Mouse (Mus musculus): Measurements from ENCODE around the gene Dars. TPM values are rescaled to one million over a fixed set of nuclear protein-coding genes. Genes with fewer than 3 reads are reported as not detected.
A peak's percentile ranks its signal among the peaks of the same experiment; 100 is the strongest.

The Dars gene
- total RNA-seq, 2 experiments from 2014 or later = 68.7 to 70.2 TPM

DNA sequence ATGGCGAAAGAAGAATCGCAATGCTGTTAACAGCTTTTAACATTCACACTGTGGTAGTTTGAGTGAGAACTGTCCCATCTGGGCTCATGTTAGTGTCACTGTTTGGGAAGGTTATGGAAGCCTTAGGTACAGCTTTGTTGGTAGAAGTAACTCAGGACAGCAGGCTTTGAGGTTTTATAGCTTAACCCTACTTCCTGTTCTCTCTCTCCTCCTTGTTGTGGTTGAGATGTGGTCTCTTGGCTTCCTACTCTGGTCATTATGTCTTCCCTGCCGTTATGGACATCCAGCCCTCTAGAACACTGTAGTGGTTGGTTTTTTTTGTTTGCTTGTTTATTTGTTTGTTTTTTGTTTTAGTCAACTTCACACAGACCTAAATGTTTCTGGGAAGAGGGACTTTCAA, 18.8 kb upstream of the Dars start:
- intact Hi-C loops (cut with DNase I; ENCODE audit: low total_unique reads) = no loop called here
- no peak for DNase-seq

GRCm38 (mm10) chr1:128435551-128435950, 18.4 kb upstream of the Dars start:
- DNase-seq = no peak
- intact Hi-C loops (cut with DNase I; ENCODE audit: low total_unique reads) = no loop called here

GRCm38 (mm10) chr1:128424928-128425327, 7.8 kb upstream of the Dars start:
- intact Hi-C loops (cut with DNase I; ENCODE audit: low total_unique reads) = no loop called here
- DNase-seq = no peak

DNA sequence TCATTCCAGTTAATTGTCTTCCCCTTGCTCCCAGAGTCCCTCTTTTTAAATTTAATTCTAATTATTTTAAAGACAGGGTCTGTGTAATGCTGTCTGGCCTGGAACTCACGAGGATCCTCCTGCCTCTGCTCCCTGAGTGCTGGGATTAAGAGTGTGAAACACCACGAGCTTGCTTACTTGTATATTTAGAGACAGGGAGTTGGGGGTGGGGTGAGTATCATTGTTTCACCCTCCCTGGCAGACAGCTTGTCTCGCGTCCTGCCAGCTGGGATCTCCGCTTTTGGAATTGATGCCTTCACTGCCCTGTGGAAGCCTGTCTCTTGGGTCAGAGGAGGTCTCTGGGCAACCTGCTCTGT, 343 bp upstream of the Dars start:
- peak; percentile 10 for DNase-seq
- intact Hi-C loops (cut with DNase I; ENCODE audit: low total_unique reads) = no loop called here

DNA sequence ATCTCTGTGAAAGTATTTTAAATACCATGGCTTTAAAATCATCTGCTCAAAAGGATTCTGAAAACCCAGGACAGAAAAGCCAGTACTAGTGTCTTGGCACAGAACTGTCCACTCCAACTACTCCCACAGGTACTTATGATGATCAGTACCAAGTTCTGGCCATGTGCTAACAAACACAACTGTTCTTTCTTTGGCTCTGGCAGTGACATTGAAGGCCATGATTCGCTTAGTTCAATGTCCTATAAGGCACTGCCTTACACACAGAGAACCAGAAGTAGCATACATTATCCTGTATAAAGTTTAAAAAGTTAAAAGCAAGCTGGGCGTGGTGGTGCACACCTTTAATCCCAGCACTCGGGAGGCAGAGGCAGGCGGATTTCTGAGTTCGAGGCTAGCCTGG, 6.0 kb downstream of the Dars start:
- no peak for DNase-seq
- intact Hi-C loops (cut with DNase I; ENCODE audit: low total_unique reads) = no loop called here

GRCm38 (mm10) chr1:128406846-128407245, 10.3 kb downstream of the Dars start:
- no peak for DNase-seq
- intact Hi-C loops (cut with DNase I; ENCODE audit: low total_unique reads) = no loop called here

DNA sequence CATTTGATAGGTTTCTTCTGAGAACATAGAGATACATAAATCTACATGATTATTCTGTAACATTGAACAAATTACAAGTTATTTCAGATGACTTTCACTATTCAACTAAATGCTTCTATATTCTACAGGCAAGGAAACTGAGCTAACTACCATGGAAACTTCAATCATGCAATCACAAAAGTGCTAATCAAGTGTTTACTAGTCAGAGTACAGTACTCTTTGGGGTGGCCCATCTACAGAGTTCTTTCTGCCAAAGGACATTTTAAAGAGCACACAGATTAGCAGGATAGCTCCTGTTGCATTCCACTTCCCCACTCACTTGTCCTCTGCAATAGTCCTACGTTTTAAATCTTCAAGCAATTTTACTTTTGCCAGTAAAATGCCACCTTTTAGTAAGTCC, 11.5 kb downstream of the Dars start:
- intact Hi-C loops (cut with DNase I; ENCODE audit: low total_unique reads) = no loop called here

GRCm38 (mm10) chr1:128405041-128405481, 12.1 kb downstream of the Dars start:
- intact Hi-C loops (cut with DNase I; ENCODE audit: low total_unique reads) = no loop called here
- no peak for DNase-seq

More for the DNA sequence above, 11.5 kb downstream of the Dars start:
- DNase-seq = no peak

DNA sequence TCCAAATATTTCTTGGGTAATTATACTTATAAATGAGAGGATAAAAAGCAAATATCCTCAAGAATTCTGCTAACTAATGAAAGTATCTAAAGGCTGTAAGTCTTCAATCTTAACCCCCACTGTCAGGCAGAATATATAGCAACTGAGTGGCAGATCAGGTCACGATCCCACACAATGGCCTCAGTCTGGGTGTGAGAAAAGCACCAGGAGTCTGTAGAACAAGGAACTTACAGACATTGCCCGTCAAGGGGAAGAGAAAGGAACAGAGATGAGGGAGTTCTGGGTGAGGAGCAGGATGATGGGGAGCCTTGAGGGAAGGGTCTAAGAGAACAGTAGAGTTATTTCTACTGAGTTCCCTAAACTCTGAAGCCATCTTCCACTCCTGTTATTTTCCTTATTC, 16.2 kb downstream of the Dars start:
- intact Hi-C loops (cut with DNase I; ENCODE audit: low total_unique reads) = no loop called here

DNA sequence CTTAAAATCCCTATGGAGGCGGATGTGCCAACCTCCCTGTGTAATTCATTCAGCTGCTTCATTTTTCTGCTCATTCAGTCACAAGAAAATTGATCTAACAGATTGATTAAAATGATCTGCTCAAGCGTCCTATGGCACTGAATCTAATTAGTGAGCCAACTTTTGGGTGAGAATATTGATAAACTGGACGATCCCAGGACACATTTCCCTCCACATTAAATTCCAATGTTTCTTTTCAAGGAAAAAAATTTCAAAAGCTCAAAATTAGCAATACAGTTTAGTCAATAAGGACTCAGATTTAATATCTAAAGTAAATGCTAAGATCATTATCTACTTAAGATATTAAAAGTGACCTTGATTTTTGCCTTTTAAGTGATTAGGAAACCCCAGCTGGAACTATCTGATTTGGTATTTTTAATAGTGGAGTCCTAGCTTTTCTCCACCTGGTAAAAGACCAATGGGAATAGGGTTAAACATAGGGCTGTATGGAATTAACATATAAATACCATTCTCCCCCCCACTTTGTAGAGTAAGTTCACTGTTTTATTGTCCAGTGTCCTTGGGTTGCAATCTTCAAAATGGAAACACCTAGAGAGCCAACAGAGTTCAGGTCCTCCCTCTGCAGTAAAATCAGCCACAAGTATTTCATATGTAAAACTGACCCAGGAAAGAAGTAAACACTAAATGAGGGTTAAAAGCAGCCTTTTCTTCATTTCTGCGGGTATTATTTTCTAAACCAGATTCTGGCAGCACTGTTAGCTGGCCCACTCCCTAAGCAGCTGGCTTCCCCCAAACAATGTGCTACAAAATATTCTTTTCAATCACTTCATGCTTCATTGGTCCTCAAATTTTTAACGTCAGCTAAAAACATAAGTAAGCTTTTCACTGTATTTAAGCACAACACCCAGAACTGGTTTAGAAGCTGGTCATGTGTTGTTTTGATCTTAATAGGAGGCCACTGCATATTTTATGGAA, 16.9 kb downstream of the Dars start:
- intact Hi-C loops (cut with DNase I; ENCODE audit: low total_unique reads) = no loop called here
- no peak for DNase-seq

More for the DNA sequence above, 16.2 kb downstream of the Dars start:
- DNase-seq = no peak

GRCm38 (mm10) chr1:128398738-128399445, 18.3 kb downstream of the Dars start:
- DNase-seq = no peak

GRCm38 (mm10) chr1:128394657-128395056, 22.5 kb downstream of the Dars start:
- no peak for DNase-seq
- intact Hi-C loops (cut with DNase I; ENCODE audit: low total_unique reads) = no loop called here

More at GRCm38 (mm10) chr1:128398738-128399445, 18.3 kb downstream of the Dars start:
- intact Hi-C loops (cut with DNase I; ENCODE audit: low total_unique reads) = no loop called here

GRCm38 (mm10) chr1:128392382-128392781, 24.8 kb downstream of the Dars start:
- no peak for DNase-seq
- intact Hi-C loops (cut with DNase I; ENCODE audit: low total_unique reads) = no loop called here

GRCm38 (mm10) chr1:128386487-128386886, 30.7 kb downstream of the Dars start:
- intact Hi-C loops (cut with DNase I; ENCODE audit: low total_unique reads) = no loop called here

DNA sequence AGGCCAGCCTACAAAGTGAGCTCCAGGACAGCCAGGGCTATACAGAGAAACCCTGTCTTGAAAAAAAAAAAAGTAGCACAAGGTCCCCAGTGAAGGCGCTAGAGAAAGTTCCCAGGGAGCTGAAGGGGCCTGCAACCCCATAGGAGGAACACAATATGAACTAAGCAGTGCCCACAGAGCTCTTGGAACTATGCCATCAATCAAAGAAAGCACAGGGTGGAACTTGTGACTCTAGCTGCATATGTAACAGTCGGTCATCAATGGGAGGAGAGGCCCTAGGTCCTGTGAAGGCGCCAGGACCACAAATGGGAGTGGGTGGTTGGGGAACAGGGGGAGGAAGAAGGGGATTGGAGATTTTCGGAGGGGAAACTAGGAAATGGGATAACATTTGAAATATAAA, 40.3 kb downstream of the Dars start:
- intact Hi-C loops (cut with DNase I; ENCODE audit: low total_unique reads) = no loop called here
- no peak for DNase-seq

More at GRCm38 (mm10) chr1:128386487-128386886, 30.7 kb downstream of the Dars start:
- DNase-seq = no peak

GRCm38 (mm10) chr1:128372143-128372860, 44.9 kb downstream of the Dars start:
- DNase-seq = no peak
- intact Hi-C loops (cut with DNase I; ENCODE audit: low total_unique reads) = loop anchor here (5.0 kb wide), 1 partner anchor 455 kb away; no protein-coding TSS in a partner anchor

GRCm38 (mm10) chr1:128368732-128369441, 48.3 kb downstream of the Dars start:
- DNase-seq = peak; percentile 24
- intact Hi-C loops (cut with DNase I; ENCODE audit: low total_unique reads) = no loop called here

GRCm38 (mm10) chr1:128360601-128361000, 56.6 kb downstream of the Dars start:
- DNase-seq = no peak

More at GRCm38 (mm10) chr1:128360601-128361000, 56.6 kb downstream of the Dars start:
- intact Hi-C loops (cut with DNase I; ENCODE audit: low total_unique reads) = loop anchor here (5.0 kb wide), 1 partner anchor 472 kb away; no protein-coding TSS in a partner anchor
